Mouse (Mus musculus) bone marrow macrophage, adult 2 months (primary cell): ENCODE data around the gene Fgfr2.

Source experiments
- CTCF ChIP-seq: IDR thresholded peaks from 2 replicates; pipeline ENCODE4 v1.5.1; 2012; ENCODE audit warnings: low read depth, mild to moderate bottlenecking, low read length, moderate library complexity
- POLR2A ChIP-seq: IDR thresholded peaks from 2 replicates; pipeline ENCODE4 v1.6.1; 2012; ENCODE audit warnings: mild to moderate bottlenecking, low read depth, low read length, borderline replicate concordance

DNA sequence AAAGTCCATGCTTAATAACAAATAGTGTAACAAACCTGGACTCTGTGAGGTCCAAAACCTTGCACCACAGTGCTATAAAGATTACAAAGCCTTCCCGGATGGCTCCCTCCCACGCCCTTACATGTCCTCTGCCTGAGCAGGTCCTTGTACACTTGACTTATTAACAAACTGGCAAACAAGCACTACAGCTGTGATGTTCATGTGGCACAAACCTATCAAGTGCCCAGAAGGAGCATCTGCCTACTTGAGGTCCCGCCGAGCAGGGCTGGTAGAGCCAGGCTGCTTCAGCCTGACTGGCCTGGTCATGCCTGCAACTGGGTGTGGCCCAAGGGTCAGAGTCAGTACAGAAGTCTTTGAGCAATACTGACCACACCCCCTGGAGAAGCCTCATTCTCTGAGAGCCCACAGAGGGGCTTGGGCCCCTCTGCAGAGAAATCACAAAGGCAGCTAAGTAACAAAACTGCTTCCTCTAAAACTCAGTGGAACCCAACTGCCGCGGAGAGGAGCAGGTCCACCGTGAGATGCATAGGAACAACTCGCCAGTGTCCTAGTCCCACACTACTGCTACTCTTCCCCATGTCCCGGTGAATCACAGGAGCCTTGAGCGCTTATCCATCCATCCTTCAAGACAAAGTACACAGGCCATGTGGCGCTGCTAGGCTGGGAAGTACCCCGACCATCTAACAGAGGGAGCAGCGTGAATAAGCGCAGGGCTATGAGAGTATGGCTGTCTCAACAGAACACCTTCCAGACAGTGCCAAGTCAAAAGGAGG, 332.5 kb downstream of the Fgfr2 start:
- TF ChIP-seq CTCF (no peak), POLR2A (no peak)
